Mouse (Mus musculus) cerebellum, postnatal 36 days (tissue): Measurements from ENCODE around the gene Crisp2.
"Not testable (repeated sequence)": the region's sequence is repeated elsewhere in the genome, so short reads cannot be mapped to it uniquely, and the experiment has no call there.

Experiments
- DNase-seq, 2 experiments: peaks; one replicate each; pipeline ENCODE4 v3.0.0; 2021 to 2022; ENCODE audit warnings: mixed read lengths in 2 of 2

The Crisp2 gene

DNA sequence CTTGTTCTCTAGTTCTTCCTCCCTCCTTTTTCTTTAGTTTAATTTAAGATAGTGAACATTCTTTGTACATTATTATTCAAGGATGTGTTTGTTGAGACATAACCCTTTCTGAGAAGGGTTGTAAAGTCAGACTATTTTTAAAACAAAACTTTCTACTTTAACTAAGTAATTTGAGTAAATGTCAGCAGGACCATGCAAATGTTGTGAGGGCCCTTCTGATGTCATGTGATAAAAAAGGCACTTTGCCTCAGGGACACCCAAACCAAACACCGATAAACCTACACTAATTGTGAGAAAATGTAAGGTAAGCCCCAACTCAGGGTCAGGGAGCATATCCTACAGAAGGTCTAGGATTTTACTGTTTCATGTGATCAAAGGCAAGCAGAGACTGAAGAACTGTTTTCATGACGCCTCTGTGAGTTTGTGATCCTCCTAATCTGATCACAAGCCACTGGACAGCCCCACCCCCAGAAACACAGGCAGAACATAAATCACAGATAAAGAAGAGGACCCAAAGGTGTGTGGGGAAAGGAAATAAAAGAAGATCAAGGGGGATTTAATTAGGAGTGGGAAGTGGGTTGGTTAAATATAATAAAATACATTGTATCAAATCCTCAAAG, at the start of gene Crisp2:
Crisp2 (minus strand) TSS at position 51 of the 620 bp plus-strand sequence.
- DNase-seq: no peak

DNA sequence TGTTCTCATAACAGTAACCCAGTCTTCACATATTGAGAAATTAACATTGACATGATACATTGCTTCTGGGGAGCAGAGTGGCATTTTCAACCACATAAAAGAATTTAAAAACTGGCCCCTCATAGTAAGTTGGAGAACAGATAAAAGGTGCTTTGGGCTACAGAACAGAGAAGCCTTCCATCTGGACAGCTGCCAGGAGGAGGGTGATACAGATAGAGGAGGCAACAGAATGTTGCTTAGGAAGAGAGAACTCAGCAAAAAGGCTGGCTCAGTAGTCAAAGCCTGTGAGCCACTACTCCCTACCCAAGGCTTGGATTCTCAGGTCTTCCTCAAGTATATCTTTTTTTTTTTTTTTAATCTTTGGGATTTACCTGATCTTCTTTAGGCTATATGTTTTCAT, 48.3 kb upstream of the Crisp2 start:
- DNase-seq: no peak

- DNase-seq: peak in 1 of 2 experiments; percentile 3
Observed at GRCm38 (mm10) chr17:40837308-40837707, 30.5 kb upstream of the Crisp2 start.

GRCm38 (mm10) chr17:40831870-40832269, 25.1 kb upstream of the Crisp2 start:
- DNase-seq: no peak

- no peak for DNase-seq
Observed at GRCm38 (mm10) chr17:40824549-40824948, 17.7 kb upstream of the Crisp2 start.

GRCm38 (mm10) chr17:40823817-40824216, 17.0 kb upstream of the Crisp2 start:
- DNase-seq: no peak

GRCm38 (mm10) chr17:40821477-40821876, 14.7 kb upstream of the Crisp2 start:
- no peak for DNase-seq

DNA sequence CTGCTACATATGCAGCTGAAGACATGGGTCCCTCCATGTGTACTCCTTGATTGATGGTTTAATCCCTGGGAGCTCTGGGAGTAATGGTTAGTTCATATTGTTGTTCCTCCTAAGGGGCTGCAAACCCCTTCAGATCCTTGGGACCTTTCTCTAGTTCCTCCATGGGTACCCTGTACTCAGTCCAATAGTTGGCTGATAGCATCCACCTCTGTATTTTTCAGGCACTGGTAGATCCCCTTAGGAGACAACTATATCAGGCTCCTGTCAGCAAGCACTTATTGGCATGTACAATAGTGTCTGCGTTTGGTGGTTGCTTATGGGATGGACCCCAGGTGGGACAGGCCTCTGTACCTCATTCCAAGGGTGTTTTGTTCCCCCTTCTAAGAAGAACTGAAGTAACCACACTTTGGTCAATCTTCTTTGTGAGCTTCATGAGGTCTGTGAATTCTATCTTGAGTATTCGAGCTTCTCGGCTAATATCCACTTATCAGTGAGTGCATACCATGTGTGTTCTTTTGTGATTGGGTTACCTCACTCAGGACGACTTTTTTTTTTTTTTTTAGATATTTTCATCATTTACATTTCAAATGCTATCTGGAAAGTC, 10.6 kb upstream of the Crisp2 start:
- no peak for DNase-seq

DNA sequence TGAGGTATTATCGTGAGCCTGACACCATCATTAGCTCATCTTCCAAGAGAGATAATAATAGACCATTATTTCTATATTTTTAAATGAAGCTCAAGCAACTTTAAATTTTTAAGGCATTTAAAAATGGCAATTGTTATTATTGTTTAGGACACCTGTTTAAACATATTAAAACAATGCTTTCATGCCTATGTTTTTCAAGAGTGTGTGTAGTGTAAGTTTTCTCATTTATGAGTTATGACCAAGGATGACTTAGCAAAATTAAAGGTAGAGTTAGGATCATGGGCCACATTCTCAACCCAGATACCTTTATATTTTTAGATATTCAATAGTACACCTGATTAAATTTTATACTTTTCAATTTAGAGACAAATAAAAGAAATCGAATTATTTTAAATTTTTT, 5.5 kb upstream of the Crisp2 start:
- no peak for DNase-seq

- no peak for DNase-seq
Observed at GRCm38 (mm10) chr17:40811560-40811959, 4.8 kb upstream of the Crisp2 start.

GRCm38 (mm10) chr17:40810934-40811333, 4.1 kb upstream of the Crisp2 start, which contains the start of gene Rhag:
Gene Rhag, plus strand, starts transcription at chr17:40811126.
- no peak for DNase-seq

- no peak for DNase-seq
Observed at GRCm38 (mm10) chr17:40808071-40808470, 1.3 kb upstream of the Crisp2 start.

DNA sequence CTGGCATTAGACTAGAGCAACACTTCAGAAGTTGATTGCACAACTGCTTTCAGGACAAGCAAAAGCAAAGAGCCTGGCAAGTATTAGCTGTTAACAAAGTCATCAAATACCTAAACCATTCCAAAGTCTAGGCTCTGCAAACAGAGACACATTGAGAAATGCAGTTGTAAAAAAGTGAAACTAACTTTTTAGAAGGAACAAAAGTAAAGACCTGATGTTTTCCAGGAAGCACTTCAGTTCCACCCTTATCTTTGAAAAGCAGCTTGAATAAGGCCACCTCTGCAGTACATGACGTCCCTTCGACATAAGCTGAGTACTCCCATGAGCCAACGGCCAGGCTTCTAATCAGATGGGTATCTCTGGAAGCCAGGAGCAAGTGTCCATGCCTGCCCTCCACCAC, 253 bp downstream of the Crisp2 start:
- DNase-seq: no peak

DNA sequence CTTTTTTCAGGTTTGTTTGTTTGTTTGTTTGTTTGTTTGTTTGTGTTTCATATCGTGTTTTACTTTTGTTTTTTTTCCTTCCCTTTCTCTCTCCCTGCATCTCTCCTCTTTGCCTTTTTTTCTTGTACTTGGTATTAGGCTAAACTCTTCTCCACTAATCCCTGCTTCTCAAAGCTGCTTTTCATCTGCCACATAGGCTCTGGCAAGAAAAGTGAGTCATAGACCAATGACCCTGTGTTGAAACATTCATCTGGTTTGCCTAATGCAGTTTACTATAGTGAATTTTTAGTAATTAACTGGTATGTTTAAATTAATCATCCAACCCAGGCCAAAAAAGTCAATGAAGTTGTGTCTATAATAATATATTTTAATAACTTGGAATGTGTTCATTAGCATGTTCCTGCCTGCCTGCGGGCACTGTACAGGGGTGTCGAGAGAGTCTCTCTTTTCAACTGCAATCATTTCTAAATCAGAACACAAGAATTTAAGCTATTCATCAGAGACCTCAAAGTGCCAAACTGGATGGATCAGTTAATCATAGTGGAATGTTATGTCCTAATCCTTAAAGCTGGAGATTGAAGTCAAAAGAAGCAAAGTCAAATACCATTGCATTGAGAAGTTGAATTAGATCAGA, 4.0 kb downstream of the Crisp2 start:
- DNase-seq: no peak

DNA sequence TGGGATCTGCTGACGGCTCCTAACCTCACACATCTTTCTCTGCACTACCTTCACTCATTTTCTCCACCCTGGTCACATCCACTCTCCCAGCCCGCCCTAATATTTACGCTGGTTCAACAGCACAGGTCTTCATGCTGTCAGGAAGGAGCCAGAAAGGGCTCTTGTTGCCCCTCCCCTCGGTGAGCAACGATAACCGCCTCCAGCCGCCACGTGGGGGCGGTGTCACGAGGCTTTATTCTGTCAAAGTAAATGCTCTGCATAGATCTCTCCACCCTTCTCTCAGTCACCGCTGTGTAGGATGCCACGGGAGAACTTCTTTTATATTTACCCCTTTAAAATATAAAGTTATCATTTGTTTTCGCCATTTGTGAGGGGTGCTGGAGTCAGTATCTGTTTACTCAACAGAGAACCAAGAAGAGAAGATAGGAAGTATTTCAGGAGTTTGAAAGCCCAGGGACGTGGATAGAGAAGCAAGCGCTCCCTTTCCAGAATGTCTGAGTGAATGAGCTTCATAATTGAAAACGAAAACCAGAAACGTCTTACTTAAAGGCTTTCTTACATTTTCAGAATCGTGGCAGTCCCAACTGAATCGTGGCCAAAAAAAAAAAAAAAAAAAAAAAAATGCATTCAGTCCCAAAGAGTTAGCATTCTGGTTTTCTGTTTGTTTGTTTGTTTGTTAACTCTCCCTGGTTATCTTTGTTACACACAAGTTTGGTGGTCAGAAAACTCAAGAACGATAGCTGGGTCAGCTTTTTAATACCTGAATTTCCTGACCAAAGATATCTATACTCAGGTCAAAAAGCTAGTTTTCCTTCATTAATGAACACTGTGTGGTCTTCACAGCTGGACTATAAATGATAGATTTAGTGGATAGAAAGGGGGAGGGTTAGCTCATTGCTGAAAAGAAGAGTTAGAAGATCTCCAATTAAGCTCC, 12.6 kb downstream of the Crisp2 start:
- no peak for DNase-seq

- DNase-seq: no peak
Observed at GRCm38 (mm10) chr17:40789877-40790276, 16.9 kb downstream of the Crisp2 start.

DNA sequence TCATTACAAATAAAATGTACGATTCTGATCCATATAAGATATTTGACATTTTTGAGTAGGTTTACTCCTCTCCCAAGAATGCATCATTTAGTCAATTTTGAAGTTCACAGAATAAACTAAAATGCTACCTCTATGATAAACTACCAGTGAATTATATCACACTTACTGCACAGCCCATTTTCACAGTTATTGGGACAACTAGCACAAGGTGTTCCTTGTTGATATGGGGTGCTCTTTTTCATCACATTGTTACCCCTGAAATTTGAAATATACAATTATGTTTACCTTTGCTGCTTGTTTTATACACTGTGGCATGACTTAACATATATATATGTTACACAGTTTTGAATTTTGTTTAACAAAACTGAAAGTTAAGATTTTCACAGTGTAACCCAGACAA, 39.7 kb downstream of the Crisp2 start:
- DNase-seq: no peak

GRCm38 (mm10) chr17:40763662-40764061, 43.1 kb downstream of the Crisp2 start:
- DNase-seq: no peak

DNA sequence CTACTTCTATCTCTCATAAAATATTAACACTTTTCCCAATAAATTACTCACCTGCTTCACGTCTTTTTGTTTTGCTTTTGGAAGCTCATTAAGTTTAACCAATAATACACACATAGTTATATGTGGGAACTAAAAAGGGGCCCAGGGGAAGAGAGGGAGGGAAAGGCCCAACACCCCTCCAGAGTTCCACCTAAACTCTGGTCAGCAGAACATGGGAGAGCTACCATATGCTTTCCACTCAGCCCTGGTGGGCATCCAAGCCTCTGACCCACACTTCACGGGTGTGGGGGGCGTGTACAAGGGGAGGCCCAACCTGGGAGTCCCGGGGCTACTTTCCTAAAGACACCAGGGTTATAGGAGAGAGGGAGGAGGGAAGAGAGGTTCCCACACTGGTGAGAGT, 75.1 kb downstream of the Crisp2 start:
- no peak for DNase-seq

DNA sequence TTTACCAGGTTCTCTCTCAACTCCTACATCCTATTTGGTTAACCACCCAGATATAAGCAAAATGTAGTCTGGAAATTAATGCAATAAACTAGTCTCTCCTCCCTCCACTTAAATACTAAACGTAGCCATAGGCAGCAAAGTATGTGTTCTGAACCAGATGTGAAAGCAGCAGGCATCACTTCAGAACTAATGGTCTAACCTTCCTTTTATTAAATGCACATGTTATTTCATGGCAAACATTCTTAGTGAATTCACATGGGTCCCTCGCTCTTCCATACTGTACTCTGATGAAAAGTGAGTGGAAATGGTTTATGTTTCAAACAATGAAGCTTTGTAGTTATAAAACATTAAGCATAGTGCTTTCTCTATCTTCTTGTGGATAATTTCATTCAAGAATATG, 75.5 kb downstream of the Crisp2 start:
- no peak for DNase-seq

DNA sequence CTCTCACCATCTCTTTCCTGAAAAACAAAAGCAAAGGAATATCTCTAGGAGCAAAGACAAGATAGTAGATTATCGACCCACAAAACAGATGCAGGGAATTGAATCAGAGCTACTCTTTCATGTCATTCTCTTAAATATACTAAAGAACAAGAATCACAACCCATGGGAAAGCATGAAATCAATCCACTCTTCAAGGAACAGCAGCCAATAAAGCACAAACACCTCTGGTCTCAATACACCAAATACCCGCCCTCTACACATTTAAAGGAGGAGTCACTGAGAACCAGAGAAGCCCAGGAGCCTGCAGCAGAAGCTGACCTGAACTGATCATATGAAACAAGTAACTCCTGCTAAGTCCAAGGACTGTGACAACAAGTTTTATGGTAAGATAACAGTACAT, 80.0 kb downstream of the Crisp2 start, which contains the start of gene Esp1:
Esp1 (plus strand) TSS at position 301 of the 400 bp plus-strand sequence.
- no peak for DNase-seq

- not testable (repeated sequence) for DNase-seq
Observed at GRCm38 (mm10) chr17:40717055-40717454, 89.7 kb downstream of the Crisp2 start.

GRCm38 (mm10) chr17:40716273-40716672, 90.5 kb downstream of the Crisp2 start:
- DNase-seq: no peak
